Mouse (Mus musculus) layer of hippocampus, adult 18-20 months (tissue): ENCODE measurements at regions not wholly inside any gene's neighbourhood (a gene's known extent, or its start where the extent isn't known, plus 50 kb on each side); places are given as distances from the start of the nearest gene placed in this dataset.

Experiments used
- DNase-seq, 2 experiments: peaks; one replicate each; pipeline ENCODE4 v3.0.0; 2022; ENCODE audit warnings: low spot score in 2 of 2

GRCm38 (mm10) chr9:116369059-116369718 is 194.0 kb upstream of the Tgfbr2 start:
- DNase-seq: no peak

- DNase-seq: no peak
These were observed 191.6 kb upstream of the Tgfbr2 start for GRCm38 (mm10) chr9:116366713-116367112.

GRCm38 (mm10) chr9:116366193-116366592 is 191.0 kb upstream of the Tgfbr2 start:
- no peak for DNase-seq

- no peak for DNase-seq
These were observed 190.5 kb upstream of the Tgfbr2 start for GRCm38 (mm10) chr9:116365701-116366100.

GRCm38 (mm10) chr9:116365016-116365685 is 190.0 kb upstream of the Tgfbr2 start:
- DNase-seq: peak in 1 of 2 experiments; percentile 16

- DNase-seq: no peak
These were observed 185.9 kb upstream of the Tgfbr2 start for GRCm38 (mm10) chr9:116361092-116361491.

GRCm38 (mm10) chr9:116354056-116354732 is 179.0 kb upstream of the Tgfbr2 start:
- no peak for DNase-seq

- DNase-seq: no peak
These were observed 177.8 kb upstream of the Tgfbr2 start for GRCm38 (mm10) chr9:116352801-116353494.

GRCm38 (mm10) chr9:116350804-116351547 is 175.8 kb upstream of the Tgfbr2 start:
- DNase-seq: peak in 1 of 2 experiments; percentile 33

- no peak for DNase-seq
These were observed 171.9 kb upstream of the Tgfbr2 start for GRCm38 (mm10) chr9:116347021-116347420.

GRCm38 (mm10) chr9:116346495-116346894 is 171.3 kb upstream of the Tgfbr2 start:
- DNase-seq: no peak

- peak; percentile 22 to 24 for DNase-seq
These were observed 167.9 kb upstream of the Tgfbr2 start for GRCm38 (mm10) chr9:116343086-116343481.

GRCm38 (mm10) chr9:116342446-116343085 is 167.4 kb upstream of the Tgfbr2 start:
- peak in 1 of 2 experiments; percentile 7 for DNase-seq

GRCm38 (mm10) chr9:116342009-116342408 is 166.8 kb upstream of the Tgfbr2 start:
- no peak for DNase-seq

GRCm38 (mm10) chr9:116340952-116341351 is 165.8 kb upstream of the Tgfbr2 start:
- DNase-seq: no peak

GRCm38 (mm10) chr9:116338729-116339100 is 163.6 kb upstream of the Tgfbr2 start:
- no peak for DNase-seq

GRCm38 (mm10) chr9:116338093-116338728 is 163.1 kb upstream of the Tgfbr2 start:
- DNase-seq: no peak

- DNase-seq: no peak
These were observed 162.4 kb upstream of the Tgfbr2 start for GRCm38 (mm10) chr9:116337446-116338010.
